Mouse (Mus musculus) adrenal gland, adult 8-10 months (tissue): ENCODE measurements at regions not wholly inside any gene's neighbourhood (a gene's known extent, or its start where the extent isn't known, plus 50 kb on each side); places are given as distances from the start of the nearest gene placed in this dataset.

Experiments used
- DNase-seq: peaks from one replicate; pipeline ENCODE4 v3.0.0; 2022

- peak; percentile 3 for DNase-seq
These were observed 969.7 kb upstream of the Pcdh9 start for GRCm38 (mm10) chr14:94860191-94860590.

DNA sequence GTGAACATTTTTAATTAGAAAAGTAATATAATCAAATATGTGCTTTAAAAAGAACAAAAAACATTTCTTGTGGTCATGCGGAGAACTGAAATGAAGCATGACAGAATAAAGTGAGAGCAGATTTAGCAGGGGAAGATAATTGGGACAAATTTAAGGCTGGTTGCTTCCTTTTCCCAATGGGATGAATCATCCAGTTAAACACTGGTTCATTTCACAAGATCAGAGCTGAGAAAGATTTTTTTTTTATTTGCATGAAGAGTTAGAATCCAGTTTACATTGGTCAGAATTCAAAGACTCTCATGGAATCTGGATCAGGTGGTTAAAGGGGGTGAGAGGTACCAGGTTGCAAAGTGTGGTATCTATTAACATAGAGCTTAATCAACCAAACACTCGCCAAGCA is 978.5 kb upstream of the Pcdh9 start:
- DNase-seq, result no peak

DNA sequence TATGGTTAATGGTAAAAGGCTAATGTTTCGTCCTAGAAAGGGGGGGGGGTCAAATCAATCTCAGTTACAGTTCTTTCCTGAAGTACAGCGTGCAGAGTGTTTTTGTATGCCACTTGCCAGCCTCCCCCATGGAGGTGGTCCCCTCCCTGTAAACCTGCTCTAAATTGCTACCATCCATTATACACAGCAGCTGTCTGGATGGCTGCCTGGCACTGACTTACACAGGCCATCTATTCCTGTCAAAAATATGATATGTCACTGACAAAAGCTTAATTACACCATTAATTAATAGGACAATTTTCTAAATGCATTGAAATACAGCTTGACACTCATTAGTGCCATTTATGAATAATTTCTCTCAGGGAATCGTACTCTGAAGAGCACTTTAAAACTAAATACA is 995.0 kb upstream of the 4921530L21Rik start:
- no peak for DNase-seq

DNA sequence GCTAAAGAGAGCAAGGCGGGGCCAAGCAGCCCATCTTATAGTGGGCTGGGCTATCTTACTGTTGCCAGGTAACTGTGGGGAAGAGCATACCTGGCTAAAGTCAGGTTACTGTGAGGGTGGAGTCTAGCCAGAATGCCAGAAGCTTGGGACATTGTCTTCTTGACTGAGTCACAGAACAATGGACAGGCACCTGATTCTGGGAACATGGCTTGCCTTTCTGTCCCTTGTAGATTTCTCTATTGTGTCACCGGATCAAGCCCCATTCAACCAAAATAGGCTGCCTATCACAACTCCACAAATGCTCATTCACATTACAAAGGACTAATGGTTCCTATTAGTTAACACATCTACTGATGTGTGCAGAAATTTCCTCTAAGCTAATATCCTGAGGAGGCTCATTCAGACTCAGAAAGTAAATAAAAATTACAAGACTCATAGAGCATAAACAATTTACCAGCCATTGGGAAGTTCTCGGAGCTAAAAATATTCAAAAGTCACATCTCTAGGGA is 985.7 kb upstream of the 4921530L21Rik start:
- no peak for DNase-seq

DNA sequence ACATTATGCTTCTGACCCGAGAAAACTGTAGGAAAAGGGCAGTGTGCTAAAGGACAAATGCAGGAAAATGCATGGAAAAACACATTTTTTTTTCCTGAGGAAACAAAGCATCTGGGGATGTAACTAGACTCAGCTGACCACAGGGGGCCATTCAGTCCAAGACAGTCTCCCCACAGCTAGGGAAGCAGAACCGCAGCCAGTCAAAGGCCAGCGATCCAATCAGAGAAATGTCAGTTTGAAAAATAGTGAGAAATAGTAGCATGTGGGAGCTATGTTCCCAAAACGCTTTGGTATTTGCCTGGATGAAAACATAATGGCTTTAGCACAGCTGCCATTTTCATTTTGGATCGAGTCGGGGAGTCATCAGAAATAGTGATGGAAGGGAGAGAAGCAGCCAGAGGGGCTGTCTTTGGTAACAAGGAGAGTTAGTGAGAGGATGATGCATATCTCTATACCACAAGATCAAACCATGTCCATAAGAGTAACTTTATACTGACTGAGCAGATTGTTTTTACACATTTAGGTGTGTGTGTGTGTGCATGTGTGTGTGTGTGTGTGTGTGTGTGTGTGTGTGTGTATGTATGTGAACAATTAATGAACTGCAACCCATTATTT is 982.3 kb upstream of the 4921530L21Rik start:
- DNase-seq, result no peak

DNA sequence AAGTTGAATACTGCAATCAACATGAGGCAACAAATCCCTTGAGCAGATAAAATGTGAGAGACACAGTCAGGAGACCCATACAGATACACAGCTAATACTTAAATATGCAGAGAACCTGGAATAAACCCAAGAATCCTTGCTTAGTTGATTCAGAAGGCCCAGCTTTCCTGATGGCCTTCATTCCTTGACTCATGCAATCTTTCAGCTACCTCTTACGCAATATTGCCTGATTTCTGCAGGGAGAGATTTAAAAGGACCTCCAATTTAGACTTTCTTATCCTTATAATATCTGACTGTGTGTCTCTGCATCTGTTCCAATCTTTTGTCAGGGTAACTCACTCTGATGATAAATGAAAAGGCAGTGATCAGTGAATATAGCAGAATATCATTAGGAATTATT is 968.7 kb upstream of the 4921530L21Rik start:
- DNase-seq, result peak; percentile 34

- no peak for DNase-seq
These were observed 939.6 kb upstream of the 4921530L21Rik start for GRCm38 (mm10) chr14:94941416-94941815.
